Mouse (Mus musculus) brain, embryonic 18.5 days (tissue): ENCODE measurements around the gene Ppp1r9a.

Experiments used
- DNase-seq: peaks from one replicate; pipeline ENCODE4 v3.0.0-alpha.2; 2012; ENCODE audit warnings: low read depth, low spot score

The Ppp1r9a gene

DNA sequence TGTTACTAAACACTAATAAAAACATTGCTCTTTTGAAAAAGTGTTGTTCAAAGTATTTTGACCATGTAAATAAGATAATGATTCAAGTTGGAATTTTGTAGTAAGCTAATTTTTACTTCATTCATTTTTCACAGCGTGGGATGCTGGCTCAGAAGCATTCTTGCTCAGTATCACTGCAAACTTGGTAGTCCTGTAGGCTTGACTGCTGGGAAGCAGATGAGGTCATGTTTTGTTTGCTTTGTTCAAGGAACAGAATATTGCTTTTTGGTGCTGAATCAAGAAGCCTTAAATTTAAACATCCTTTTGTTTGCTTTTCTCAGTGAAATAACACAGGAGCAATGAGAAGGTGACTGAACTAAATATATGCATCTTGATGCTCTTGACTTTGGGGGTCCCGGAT, 136.6 kb downstream of the Ppp1r9a start:
- DNase-seq: no peak

DNA sequence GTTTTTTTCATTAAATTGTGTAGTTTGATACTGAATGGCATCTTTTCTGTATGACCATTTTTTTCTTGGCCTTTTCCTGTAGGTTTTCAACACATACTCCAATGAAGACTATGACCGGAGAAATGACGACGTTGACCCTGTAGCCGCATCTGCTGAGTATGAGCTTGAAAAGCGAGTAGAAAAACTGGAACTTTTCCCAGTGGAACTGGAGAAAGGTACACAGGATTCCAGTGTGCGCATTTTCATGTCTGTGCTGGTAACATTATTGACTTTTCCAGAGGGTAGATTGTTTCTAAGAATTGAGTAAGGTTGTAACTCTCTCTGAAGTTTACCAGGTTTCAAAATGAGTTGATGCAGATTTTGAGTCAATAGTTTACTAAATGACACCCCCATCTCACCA, 143.1 kb downstream of the Ppp1r9a start:
- DNase-seq: no peak

DNA sequence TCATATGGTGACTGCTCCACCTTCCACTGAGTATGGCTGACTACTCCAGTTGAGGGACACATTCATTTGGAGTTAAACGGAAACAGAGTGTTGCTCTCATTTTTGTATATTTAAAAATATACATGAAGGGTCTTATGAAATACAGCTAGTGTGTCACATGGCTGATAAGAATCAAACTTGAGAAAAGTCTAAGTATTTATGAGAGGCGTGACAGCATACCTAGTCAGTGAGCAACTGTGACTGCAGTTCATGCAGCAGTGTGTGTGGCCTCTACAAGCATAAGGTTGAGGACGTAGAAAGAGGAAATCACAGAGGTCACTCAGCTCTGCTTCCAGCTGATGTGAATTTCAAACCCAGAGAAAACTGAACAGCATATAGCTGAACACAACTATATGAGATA, 145.3 kb downstream of the Ppp1r9a start:
- no peak for DNase-seq

DNA sequence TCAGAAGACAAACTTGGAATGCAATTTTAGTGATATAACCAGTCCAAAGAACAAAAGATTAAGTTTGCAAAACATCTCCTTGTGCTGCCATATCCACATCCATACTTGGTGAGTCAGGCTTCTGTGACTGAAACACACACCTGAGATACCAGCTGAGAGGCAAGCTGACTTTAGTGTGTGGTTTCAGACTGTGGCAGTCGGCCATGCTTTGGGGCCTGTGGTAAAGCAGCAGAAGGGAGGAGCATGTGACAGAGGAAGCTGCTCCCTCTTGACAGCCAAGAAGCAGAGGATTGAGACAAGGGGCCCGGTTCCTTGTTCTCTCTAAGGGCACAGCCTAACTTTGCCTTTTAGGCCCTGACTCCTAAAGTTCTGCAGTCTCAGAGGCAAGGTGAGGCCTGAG, 149.6 kb downstream of the Ppp1r9a start:
- no peak for DNase-seq

DNA sequence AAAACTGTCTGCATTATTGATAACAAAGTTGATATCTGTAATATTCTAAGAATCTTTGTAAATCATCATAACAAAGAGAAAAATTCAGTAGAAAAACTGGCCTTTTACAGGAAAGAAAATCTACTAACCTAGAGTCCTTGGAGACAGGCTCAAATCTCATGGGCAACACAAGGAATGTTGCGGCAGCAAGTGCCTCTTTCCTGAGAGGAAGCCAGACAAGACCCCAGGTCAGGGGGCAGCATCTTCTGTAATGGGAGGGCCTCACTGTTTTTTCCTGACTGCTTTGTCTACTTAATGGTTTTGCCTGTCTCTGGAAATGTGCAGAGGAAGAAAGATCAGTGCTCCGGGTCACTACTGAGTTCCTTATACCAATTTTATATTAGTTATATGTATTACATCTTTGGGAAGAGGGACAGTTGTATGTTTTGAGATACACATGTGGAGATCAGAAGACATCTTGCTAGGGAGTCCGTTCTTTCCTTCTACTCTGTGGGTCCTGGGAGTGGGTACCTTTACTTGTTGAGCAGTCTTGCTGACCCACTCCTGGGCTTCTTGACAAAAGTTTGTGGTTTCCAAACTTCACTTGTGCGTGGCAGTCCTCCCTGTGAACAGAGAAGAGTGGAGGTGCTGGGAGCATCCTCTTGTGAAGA, 151.9 kb downstream of the Ppp1r9a start:
- no peak for DNase-seq

DNA sequence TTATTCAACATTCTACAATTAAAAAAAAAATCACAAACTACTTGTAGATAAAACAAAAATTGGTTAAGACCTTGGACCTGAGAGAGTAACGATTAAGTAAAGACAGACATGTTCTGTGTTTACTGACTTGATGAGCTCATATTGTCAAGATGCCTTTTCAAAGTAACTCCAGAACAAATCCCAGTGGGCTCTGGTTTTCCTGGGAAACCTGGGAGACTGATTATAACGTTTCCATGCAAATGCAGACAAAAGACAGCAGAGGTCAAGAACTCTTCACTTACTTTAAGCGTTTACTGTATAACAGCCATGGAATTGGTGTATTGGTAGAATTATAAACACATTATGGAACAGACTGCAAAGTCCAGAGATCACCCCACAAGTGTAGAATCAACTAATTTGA, 172.0 kb downstream of the Ppp1r9a start:
- no peak for DNase-seq

DNA sequence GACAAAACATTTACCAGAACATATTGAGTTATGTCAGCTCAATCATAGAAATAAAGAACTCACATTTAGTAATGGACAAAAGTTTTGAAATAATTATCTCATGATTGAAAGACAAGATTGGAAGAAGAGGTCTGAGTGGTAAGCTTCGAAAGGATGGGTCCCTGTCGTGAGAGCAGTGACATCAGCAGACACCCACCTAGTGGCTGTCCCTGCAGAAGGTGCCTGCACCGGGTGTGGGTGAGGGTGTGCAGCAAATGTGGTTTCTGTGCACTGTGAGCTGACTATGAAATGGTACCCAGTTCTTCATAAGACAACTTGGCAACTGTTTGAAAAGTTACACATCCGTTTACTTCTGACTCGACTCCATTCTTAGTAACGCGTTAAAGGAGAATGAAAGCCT, 173.0 kb downstream of the Ppp1r9a start:
- no peak for DNase-seq

DNA sequence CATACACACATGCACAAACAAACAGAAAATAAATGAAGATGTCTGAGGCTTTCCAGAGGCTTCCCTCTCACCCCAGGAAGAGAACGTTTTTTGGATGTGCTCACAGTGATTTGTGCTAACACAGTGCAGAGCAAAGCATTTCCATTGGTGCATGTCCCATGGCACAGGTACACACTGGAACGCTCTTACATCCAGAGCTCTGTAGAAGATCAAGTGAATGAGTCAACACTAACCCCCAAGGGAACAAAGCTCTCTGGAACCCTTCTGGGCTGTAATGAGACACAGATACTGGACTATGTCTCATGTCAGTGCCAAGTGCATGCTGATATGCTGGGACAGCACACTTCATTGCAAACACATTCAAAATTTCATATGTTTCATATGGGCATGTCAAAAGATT, 175.3 kb downstream of the Ppp1r9a start:
- DNase-seq: no peak

DNA sequence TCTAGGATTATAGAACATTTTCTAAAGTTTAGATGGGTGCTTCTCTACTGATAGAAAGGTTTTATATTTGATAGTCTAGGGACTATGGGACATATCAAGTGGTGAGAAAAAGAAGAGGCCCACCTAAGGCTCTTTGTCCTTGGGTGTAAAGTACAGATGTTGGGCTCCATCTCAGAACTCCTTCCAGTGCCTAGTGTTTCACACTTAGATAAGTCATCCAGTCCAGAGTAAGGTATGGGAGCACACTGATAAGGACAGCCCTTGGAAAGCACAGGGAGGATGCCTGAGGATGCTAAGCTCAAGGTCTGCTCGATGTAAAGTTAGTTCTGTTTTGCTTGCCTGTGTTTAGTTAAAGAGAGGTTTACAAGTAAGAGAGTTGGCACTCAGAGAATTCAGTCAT, 176.4 kb downstream of the Ppp1r9a start:
- no peak for DNase-seq

DNA sequence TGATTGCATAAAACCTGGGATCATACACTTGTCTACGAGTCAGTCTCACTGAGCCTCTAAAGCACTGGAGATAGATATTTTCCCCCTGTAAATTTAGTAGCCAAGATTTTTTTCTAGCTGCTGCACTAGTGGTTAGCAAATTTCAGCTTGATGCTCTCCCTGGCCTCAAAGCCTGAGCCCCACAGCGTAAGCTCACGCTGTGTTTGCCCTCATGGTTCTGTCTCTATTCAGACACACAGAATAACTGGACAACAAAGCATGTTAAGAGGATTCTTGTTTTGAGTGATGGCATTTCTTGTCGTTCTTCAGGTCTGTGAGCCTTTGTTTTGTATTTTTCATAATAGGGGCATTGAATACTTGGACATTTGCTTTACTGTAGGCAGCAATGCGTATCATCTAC, 177.4 kb downstream of the Ppp1r9a start:
- DNase-seq: no peak

DNA sequence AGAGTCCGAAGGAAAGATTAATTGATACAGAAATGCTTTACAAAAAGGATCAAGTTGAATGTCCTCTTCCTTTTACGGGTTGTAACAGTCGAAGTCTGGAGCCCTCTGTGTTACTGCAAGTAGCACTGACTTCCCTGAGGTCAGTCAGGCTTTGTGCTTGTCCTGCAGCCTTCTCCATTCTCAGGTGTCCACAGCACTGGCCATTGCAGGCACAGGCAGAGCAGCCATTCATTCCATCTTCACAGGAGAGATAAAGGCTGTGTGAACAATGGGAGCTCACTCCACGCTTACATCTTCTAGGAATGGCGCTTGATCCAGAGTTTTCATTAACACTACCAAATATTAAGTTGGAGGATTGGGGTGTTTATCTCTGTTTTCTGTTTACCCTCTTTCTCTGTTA, 177.8 kb downstream of the Ppp1r9a start:
- no peak for DNase-seq

DNA sequence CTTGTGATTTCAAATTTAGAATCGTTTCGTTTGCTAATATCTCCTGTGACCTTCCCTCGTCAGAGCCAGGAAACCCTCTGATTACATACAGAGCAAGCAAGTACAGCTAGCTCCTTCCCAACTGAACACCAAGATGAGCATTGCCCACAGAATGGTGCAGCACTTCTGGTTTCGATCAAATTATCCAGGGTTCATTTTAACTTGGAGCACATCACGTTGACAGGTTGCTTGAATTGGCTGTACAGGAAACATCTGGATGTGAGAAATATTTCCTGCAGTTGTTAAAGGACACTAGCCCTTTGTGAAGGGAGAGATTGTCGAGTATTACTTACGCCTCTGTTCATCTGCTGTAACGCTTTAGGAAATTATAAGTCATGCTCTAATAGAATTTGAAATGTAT, 178.4 kb downstream of the Ppp1r9a start:
- no peak for DNase-seq

DNA sequence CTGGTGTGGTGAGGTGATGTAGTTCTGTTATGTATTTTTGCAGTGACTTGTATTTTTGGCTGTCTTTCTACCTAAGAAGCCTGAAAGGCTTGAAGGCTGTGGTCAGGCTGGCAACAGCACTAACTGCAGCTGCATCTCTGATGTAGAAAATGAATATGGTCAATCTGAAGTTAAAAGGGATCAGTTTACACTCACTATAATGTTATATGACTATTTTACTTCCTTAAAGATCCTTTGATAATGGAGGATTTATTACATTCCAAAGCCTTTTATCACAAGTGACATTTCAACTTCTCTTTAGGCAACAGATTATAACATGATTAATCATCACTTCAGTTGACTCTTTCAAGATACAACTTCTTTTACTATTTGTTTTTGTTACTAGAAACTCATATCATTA, 179.4 kb downstream of the Ppp1r9a start:
- no peak for DNase-seq

DNA sequence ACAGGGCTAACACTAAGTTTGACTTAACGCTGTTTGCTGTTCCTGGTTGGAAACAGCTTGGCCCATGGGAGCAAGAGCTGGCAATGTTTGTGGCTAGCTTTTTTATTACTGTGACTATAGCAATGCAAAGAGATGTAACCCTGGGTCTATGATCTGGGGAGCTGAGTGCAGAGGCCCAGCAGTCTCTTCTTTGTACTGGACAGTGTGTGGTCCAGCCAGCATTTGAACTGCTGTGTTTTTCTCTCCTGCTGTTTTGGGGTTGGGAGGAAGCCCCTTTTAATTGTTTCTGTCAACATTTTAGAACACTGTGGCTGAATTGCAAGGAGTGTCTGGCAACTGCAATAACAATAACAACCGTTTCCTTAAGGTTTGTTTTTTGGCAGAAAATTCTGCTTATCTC, 180.0 kb downstream of the Ppp1r9a start:
- DNase-seq: no peak

DNA sequence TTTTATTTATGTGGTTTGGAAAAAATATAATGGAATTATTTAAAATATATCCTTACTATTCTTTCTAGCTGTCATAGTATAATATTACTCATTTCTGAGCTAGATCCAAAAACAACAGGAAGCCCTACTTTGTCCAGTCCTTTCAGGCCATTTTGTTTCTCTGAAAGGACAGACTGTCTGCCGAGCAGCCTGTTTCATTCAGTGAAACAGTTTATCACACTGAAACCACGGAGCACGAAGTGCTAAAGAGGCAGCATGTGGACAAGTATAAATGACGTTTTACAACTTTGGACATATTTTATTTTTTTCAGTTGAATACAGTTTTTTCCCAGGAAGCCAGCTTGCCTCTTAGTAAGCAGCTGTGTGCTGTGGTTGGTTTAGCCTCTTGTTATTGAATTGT, 181.2 kb downstream of the Ppp1r9a start:
- no peak for DNase-seq

DNA sequence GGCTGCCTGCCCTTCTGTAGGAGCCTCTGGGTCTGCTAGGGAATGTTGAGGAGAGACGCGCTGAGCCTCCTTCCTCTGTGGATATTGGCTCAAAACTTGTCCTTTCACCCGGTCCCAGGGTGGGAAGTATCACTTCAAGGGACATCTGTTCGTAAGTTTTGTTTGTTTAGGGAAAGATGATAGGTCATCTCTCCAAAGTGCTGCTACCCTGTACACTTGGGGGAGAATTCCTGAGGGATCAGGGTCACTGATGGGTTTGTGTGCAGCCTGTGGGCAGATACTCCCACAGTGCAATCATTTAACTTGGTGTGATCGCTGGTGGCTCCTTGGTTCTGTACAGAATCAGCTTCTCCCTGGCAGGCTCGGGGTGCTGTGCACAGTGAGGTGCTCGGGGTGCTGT, 189.2 kb downstream of the Ppp1r9a start:
- no peak for DNase-seq

DNA sequence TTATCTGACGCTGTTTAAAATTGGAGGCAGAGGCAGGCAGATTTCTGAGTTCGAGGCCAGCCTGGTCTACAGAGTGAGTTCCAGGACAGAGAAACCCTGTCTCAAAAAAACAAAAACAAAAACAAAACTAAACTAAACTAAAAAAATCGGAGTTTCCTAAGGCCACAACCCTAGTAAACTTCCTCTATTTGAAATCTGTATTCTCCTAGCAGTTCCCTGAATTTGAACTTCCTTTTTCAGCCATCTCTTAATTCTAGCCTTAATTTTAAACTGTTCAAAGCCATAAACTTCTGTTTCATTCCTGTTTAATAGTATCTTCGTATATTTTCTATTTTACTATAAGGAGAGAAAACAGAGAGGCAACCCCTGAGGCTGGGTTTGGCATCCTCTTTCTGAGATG, 190.1 kb downstream of the Ppp1r9a start:
- DNase-seq: no peak

DNA sequence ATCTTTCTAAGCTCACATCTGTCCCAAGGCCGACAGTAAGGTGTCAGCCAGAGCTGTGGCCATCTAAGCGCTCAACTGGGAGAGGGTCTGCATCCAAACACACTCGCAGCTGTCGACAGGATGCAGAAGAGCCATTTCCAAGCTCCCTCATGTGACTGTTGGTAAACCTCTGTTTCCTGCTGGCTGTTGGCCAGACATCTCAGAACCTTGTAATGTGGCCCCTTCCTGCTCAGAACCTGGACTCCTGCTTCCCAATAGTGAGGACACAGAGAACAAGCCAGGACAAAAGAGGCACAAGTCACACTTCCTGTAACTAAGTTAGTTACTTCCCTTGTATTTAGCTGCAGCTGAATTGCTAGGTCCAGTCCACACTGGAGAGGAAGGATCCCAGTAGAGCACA, 190.8 kb downstream of the Ppp1r9a start:
- DNase-seq: no peak

DNA sequence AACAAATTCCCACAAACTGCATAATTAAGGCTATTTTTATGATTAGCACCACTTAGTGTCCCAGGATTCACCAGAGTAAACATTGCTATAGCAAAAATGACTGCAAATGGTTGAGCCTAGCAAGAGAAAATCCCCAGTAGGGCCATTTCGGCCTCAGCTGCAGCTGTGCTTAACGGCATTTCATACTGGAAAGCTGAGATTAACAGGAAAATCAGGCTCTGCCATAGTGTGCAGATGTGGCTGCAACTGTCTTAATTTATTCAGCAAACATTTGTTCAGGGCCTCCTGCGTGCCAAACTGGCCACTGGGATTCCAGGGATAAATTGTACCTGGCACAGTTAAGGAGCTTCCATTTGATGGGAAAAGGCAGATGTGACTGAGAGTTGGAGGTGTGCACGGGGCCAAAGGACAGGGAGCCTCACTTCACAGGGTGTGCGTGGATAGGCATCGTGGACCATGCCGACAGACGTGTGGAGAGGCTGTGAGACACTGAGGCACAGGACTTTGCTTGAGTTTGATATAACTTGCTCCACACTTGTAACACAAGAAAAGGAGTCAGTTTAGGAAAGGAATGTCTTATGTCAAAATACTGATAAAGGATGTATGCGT, 192.8 kb downstream of the Ppp1r9a start:
- DNase-seq: no peak

DNA sequence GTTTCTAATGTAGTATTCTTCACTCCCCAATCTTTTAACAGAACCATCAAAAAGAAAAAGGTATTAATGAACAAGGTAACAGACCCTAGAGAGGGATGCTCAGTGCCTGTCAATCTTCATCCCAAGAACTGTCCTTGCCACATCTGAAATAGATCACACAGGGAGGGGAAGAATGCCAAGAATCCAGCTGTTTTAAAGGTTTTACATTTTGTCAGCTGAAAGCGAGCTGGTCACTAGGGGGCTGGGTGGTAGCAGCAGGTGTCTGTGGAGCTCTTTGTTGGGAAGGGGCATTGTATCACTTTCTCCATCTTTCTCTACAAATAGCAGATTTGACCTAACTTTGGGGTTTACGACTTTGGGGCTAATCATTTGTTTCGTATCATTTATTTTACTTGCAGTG, 194.6 kb downstream of the Ppp1r9a start:
- no peak for DNase-seq

DNA sequence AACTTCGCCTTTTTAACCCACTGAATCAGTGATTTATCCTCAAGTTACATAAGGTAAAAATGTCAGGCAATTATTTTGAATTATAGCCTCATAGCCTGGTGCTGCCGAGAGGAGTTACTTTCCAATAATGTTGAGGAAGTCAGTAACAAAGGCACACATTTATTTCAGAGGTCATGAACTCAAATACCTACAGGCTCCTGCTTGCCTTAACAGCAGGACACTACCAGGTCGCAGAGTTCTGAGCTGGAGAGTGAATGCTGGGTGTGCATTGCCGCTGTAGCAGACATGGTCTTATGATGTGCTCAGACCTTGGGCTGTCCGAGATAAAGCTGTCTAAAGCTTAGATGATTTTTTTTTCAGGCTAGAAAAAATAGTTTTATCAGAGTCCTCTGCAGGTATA, 196.6 kb downstream of the Ppp1r9a start:
- DNase-seq: no peak

DNA sequence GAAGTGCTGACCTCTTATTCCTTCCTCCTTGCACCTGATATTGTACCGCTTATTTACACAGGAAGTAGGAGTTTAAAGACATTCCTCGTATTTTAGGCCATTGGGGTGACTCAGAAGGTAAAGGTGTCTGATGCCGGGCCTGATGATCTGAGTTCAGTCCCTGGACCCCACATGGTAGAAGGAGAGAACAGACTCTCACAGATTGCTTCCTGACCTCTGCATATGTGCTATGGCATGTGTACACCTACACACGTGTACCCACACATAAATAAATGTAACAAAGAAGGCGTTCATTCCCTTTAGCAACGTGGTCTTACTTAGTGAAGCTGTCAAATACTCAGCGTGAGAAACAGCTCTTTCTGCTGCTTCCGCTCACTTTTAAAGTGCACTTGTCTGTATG, 197.1 kb downstream of the Ppp1r9a start:
- DNase-seq: no peak

DNA sequence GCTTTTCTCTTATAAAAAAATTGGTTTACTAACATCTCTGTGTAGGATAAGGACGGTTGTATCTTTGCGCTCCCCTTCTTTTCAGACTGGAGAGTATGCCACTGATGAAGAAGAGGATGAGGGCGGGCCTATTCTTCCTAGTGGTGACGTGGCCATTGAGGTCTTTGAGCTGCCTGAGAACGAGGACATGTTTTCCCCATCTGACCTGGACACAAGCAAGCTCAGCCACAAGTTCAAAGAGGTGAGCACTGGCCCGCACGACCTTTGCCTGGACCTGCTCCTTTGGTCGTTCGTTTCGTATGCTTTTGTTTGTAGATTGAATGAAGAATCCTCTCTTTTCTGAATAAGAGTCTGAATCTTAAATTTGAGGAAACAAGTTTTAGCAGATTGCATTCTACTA, 197.6 kb downstream of the Ppp1r9a start:
- no peak for DNase-seq

DNA sequence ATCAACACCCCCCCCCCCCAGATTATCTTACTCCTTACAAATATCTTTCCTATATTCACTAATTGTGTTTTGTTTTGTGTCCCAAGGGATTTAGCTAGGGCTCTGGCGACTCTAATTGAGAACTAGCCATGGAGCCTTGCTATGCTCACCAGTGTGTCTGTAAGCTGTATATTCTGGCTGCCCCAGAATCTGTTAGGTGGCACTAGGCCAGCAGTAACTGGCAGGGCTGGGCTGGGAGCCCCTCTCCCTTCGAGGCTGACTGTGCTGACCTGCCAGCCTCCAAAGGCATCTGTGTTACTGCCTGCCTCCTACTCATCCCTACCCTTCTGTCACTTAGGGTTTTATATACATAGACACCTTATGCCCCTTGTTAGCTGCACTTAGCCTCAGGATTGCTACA, 200.0 kb downstream of the Ppp1r9a start:
- no peak for DNase-seq
